Mouse (Mus musculus) MEL (cell line): ENCODE measurements at regions not wholly inside any gene's neighbourhood (a gene's known extent, or its start where the extent isn't known, plus 50 kb on each side); places are given as distances from the start of the nearest gene placed in this dataset.

Experiments
- DNase-seq: peaks from one replicate; pipeline ENCODE4 v3.0.0; 2011; ENCODE audit warnings: low read depth, low spot score
- H3K27ac ChIP-seq: 2 replicates; pipeline ENCODE4 v1.5.1; 2012; ENCODE audit warnings: low read depth, mild to moderate bottlenecking, control low read depth, low read length, moderate library complexity; ENCODE audit not compliant: control insufficient read depth
- H3K27me3 ChIP-seq, 2 experiments: fragments of 150-350 bp in 1 of 2; sonication (generic) in 1 of 2; 2 replicates each; pipeline ENCODE4 v1.6.1; 2012; ENCODE audit warnings: low read length in 2 of 2, mild to moderate bottlenecking in 2 of 2, improper control_type of control experiment in 1 of 2, moderate library complexity in 1 of 2; ENCODE audit not compliant: insufficient read depth in 2 of 2, control insufficient read depth in 1 of 2
- H3K36me3 ChIP-seq, 2 experiments: 2 replicates each; pipeline ENCODE4 v1.6.1; 2012 to 2014; ENCODE audit warnings: low read length in 2 of 2, improper control_type of control experiment in 1 of 2, inconsistent platforms in 1 of 2, mild to moderate bottlenecking in 1 of 2; ENCODE audit not compliant: insufficient read depth in 2 of 2, control insufficient read depth in 1 of 2
- H3K4me1 ChIP-seq, 2 experiments: fragments of 150-350 bp in 1 of 2; sonication (generic) in 1 of 2; 2 replicates each; pipeline ENCODE4 v1.6.1; 2012; ENCODE audit warnings: low read length in 2 of 2, improper control_type of control experiment in 1 of 2, mild to moderate bottlenecking in 1 of 2; ENCODE audit not compliant: insufficient read depth in 2 of 2, control insufficient read depth in 1 of 2
- H3K4me3 ChIP-seq, 2 experiments: fragments of 150-350 bp in 1 of 2; sonication (generic) in 1 of 2; 2 replicates each; pipeline ENCODE4 v1.5.1; 2012; ENCODE audit warnings: low read depth in 2 of 2, low read length in 2 of 2, mild to moderate bottlenecking in 2 of 2, moderate library complexity in 2 of 2, control low read depth in 1 of 2, improper control_type of control experiment in 1 of 2; ENCODE audit not compliant: control insufficient read depth in 1 of 2, insufficient read depth in 1 of 2
- H3K79me2 ChIP-seq: 2 replicates; pipeline ENCODE4 v1.6.1; 2012; ENCODE audit warnings: mild to moderate bottlenecking, low read length, moderate library complexity; ENCODE audit not compliant: control insufficient read depth, poor library complexity, insufficient read depth
- H3K9ac ChIP-seq: 2 replicates; pipeline ENCODE4 v1.6.1; 2012; ENCODE audit warnings: low read depth, mild to moderate bottlenecking, control low read depth, low read length, moderate library complexity; ENCODE audit not compliant: control insufficient read depth, poor library complexity, severe bottlenecking
- H3K9me3 ChIP-seq: fragments of 150-350 bp; sonication (generic); replicated peaks from 2 replicates; pipeline ENCODE4 v1.6.1; 2012; ENCODE audit warnings: mild to moderate bottlenecking, low read length, improper control_type of control experiment, moderate library complexity; ENCODE audit not compliant: insufficient read depth
- CHD1 ChIP-seq: IDR thresholded peaks from 2 replicates; pipeline ENCODE4 v1.6.1; 2012; ENCODE audit warnings: low read depth, mild to moderate bottlenecking, inconsistent platforms, low read length, improper control_type of control experiment
- CHD2 ChIP-seq: IDR thresholded peaks from 2 replicates; pipeline ENCODE4 v1.6.1; 2011; ENCODE audit warnings: low read length, improper control_type of control experiment
- CTCF ChIP-seq, 3 experiments: IDR thresholded peaks in 2 of 3; conservative IDR thresholded peaks in 1 of 3; 2 replicates each; pipeline ENCODE4 v1.5.1; 2011 to 2012; ENCODE audit warnings: low read length in 3 of 3, low read depth in 2 of 3, mild to moderate bottlenecking in 2 of 3, improper control_type of control experiment in 1 of 3, inconsistent platforms in 1 of 3, mixed read lengths in 1 of 3, moderate library complexity in 1 of 3; ENCODE audit not compliant: control insufficient read depth in 1 of 3, insufficient read depth in 1 of 3, poor library complexity in 1 of 3, severe bottlenecking in 1 of 3
- E2F4 ChIP-seq: IDR thresholded peaks from 2 replicates; pipeline ENCODE4 v1.6.1; 2011; ENCODE audit warnings: low read depth, low read length, improper control_type of control experiment, borderline replicate concordance
- ELF1 ChIP-seq: IDR thresholded peaks from 2 replicates; pipeline ENCODE4 v1.6.1; 2014; ENCODE audit warnings: low read depth, mild to moderate bottlenecking, inconsistent platforms, low read length, improper control_type of control experiment, moderate library complexity
- ETS1 ChIP-seq: IDR thresholded peaks from 2 replicates; pipeline ENCODE4 v1.6.1; 2012; ENCODE audit warnings: low read depth, mild to moderate bottlenecking, inconsistent platforms, low read length, improper control_type of control experiment, moderate library complexity
- GABPA ChIP-seq: IDR thresholded peaks from 2 replicates; pipeline ENCODE4 v1.6.1; 2012; ENCODE audit warnings: low read depth, mild to moderate bottlenecking, inconsistent platforms, low read length, improper control_type of control experiment, moderate library complexity
- GATA1 ChIP-seq: IDR thresholded peaks from 2 replicates; pipeline ENCODE4 v1.6.1; 2011; ENCODE audit warnings: low read depth, low read length, improper control_type of control experiment
- HCFC1 ChIP-seq: IDR thresholded peaks from 2 replicates; pipeline ENCODE4 v1.6.1; 2012; ENCODE audit warnings: low read depth, mild to moderate bottlenecking, inconsistent platforms, low read length, improper control_type of control experiment, moderate library complexity
- KAT2A ChIP-seq: conservative IDR thresholded peaks from 2 replicates; pipeline ENCODE4 v1.6.1; 2012; ENCODE audit warnings: low read depth, low read length, improper control_type of control experiment, inconsistent platforms
- MAFK ChIP-seq: IDR thresholded peaks from 2 replicates; pipeline ENCODE4 v1.6.1; 2011; ENCODE audit warnings: low read depth, mild to moderate bottlenecking, low read length, improper control_type of control experiment, borderline replicate concordance
- MAX ChIP-seq: IDR thresholded peaks from 2 replicates; pipeline ENCODE4 v1.6.1; 2011; ENCODE audit warnings: low read length, improper control_type of control experiment
- MEF2A ChIP-seq: IDR thresholded peaks from 2 replicates; pipeline ENCODE4 v1.6.1; 2014; ENCODE audit warnings: low read depth, mild to moderate bottlenecking, inconsistent platforms, low read length, improper control_type of control experiment; ENCODE audit not compliant: poor library complexity, insufficient replicate concordance, severe bottlenecking; ENCODE audit errors: extremely low read depth
- MYB ChIP-seq: IDR thresholded peaks from 2 replicates; pipeline ENCODE4 v1.6.1; 2011; ENCODE audit warnings: mild to moderate bottlenecking, low read depth, low read length, improper control_type of control experiment
- MYC ChIP-seq: IDR thresholded peaks from 2 replicates; pipeline ENCODE4 v1.6.1; 2011; ENCODE audit warnings: low read depth, mild to moderate bottlenecking, low read length, improper control_type of control experiment, moderate library complexity
- NRF1 ChIP-seq: IDR thresholded peaks from 2 replicates; pipeline ENCODE4 v1.6.1; 2014; ENCODE audit warnings: low read depth, mild to moderate bottlenecking, inconsistent platforms, low read length, improper control_type of control experiment, moderate library complexity; ENCODE audit not compliant: poor library complexity, insufficient read depth, severe bottlenecking
- POLR2A ChIP-seq, 2 experiments: IDR thresholded peaks; 2 replicates each; pipeline ENCODE4 v1.6.1; 2011 to 2012; ENCODE audit warnings: low read length in 2 of 2, mild to moderate bottlenecking in 2 of 2, control low read depth in 1 of 2, improper control_type of control experiment in 1 of 2, low read depth in 1 of 2, moderate library complexity in 1 of 2; ENCODE audit not compliant: control insufficient read depth in 1 of 2, insufficient read depth in 1 of 2, poor library complexity in 1 of 2
- POLR2AphosphoS2 ChIP-seq: IDR thresholded peaks from 2 replicates; pipeline ENCODE4 v1.6.1; 2011; ENCODE audit warnings: low read length, improper control_type of control experiment
- RCOR1 ChIP-seq: IDR thresholded peaks from 2 replicates; pipeline ENCODE4 v1.6.1; 2012; ENCODE audit warnings: low read depth, mild to moderate bottlenecking, inconsistent platforms, low read length, improper control_type of control experiment
- SIN3A ChIP-seq: IDR thresholded peaks from 2 replicates; pipeline ENCODE4 v1.6.1; 2012; ENCODE audit warnings: low read length, improper control_type of control experiment, inconsistent platforms
- SMC3 ChIP-seq: IDR thresholded peaks from 2 replicates; pipeline ENCODE4 v1.6.1; 2011; ENCODE audit warnings: low read depth, low read length, improper control_type of control experiment
- TBP ChIP-seq: IDR thresholded peaks from 2 replicates; pipeline ENCODE4 v1.8.0; 2011; ENCODE audit warnings: low read depth, low read length, improper control_type of control experiment
- TCF12 ChIP-seq: IDR thresholded peaks from 2 replicates; pipeline ENCODE4 v1.6.1; 2014; ENCODE audit warnings: low read depth, mild to moderate bottlenecking, inconsistent platforms, low read length, improper control_type of control experiment, moderate library complexity
- UBTF ChIP-seq: IDR thresholded peaks from 2 replicates; pipeline ENCODE4 v1.6.1; 2012; ENCODE audit warnings: low read depth, mild to moderate bottlenecking, inconsistent platforms, low read length, improper control_type of control experiment, moderate library complexity, borderline replicate concordance; ENCODE audit not compliant: insufficient read depth
- USF1 ChIP-seq: IDR thresholded peaks from 2 replicates; pipeline ENCODE4 v1.6.1; 2014; ENCODE audit warnings: low read depth, mild to moderate bottlenecking, inconsistent platforms, low read length, improper control_type of control experiment, moderate library complexity
- USF2 ChIP-seq, 2 experiments: IDR thresholded peaks; 2 replicates each; pipeline ENCODE4 v1.6.1; 2011 to 2012; ENCODE audit warnings: improper control_type of control experiment in 2 of 2, low read length in 2 of 2, borderline replicate concordance in 1 of 2, inconsistent platforms in 1 of 2, low read depth in 1 of 2, mild to moderate bottlenecking in 1 of 2; ENCODE audit not compliant: insufficient read depth in 1 of 2
- ZC3H11A ChIP-seq: IDR thresholded peaks from 2 replicates; pipeline ENCODE4 v1.6.1; 2012; ENCODE audit warnings: low read depth, mild to moderate bottlenecking, inconsistent platforms, low read length, improper control_type of control experiment
- ZKSCAN1 ChIP-seq: IDR thresholded peaks from 2 replicates; pipeline ENCODE4 v1.6.1; 2012; ENCODE audit warnings: low read depth, mild to moderate bottlenecking, inconsistent platforms, low read length, improper control_type of control experiment, moderate library complexity
- ZNF384 ChIP-seq: IDR thresholded peaks from 2 replicates; pipeline ENCODE4 v1.6.1; 2012; ENCODE audit warnings: low read depth, mild to moderate bottlenecking, inconsistent platforms, low read length, improper control_type of control experiment

DNA sequence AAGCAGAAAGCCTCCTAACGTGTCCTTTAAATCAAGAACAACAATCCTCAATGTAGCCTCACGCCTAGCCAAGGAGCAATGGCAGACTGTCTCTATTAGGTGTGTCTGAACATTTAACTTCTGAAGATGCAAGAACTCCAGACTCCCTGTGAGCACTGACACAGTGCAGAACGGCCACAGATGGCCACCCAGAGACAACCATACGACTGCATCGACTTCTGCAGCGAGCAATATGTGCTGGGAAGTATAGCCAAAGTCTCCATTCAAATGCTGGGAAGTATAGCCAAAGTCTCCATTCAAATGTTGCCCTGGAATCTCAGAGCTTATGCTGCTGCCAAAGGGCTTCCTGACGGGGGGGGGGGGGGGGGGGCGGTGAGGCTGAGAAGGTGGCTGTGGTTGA, 463.5 kb downstream of the Efna5 start:
- H3K27me3 ChIP-seq = no peaks in the 10 kb centered on the region
- peaks cover 0 to 2% of the 10 kb centered on the region in 2 experiments; a peak in 1 of 4 replicates for H3K36me3 ChIP-seq
- no peak overlapping the region for H3K9ac ChIP-seq
- TF ChIP-seq GATA1 (no peak), MEF2A (no peak), RCOR1 (no peak), CHD1 (no peak), MAX (no peak), POLR2AphosphoS2 (no peak), MAFK (no peak), TCF12 (no peak), ETS1 (no peak), USF1 (no peak), GABPA (no peak), UBTF (no peak), CTCF (IDR thresholded peaks at IDR 0.05 in 2 of 3, conservative IDR thresholded peaks at IDR 0.05 in 1 of 3; ENCODE audit: control insufficient read depth in 1 of 3, insufficient read depth in 1 of 3, low read depth in 2 of 3, low read length in 3 of 3, poor library complexity in 1 of 3, severe bottlenecking in 1 of 3) (no peak), CHD2 (no peak), ZC3H11A (no peak), SMC3 (no peak), POLR2A (IDR thresholded peaks at IDR 0.05; ENCODE audit: control insufficient read depth in 1 of 2, insufficient read depth in 1 of 2, low read depth in 1 of 2, low read length in 2 of 2, poor library complexity in 1 of 2) (no peak), E2F4 (no peak), ZNF384 (no peak)
- no peak overlapping the region for H3K4me3 ChIP-seq
- H3K79me2 ChIP-seq = no peaks in the 10 kb centered on the region; the same call in 1 of the 2 replicates
- no peaks in the 10 kb centered on the region for H3K4me1 ChIP-seq
- H3K27ac ChIP-seq = no peak overlapping the region
- H3K9me3 ChIP-seq = no peaks in the 10 kb centered on the region
- DNase-seq = no peak

DNA sequence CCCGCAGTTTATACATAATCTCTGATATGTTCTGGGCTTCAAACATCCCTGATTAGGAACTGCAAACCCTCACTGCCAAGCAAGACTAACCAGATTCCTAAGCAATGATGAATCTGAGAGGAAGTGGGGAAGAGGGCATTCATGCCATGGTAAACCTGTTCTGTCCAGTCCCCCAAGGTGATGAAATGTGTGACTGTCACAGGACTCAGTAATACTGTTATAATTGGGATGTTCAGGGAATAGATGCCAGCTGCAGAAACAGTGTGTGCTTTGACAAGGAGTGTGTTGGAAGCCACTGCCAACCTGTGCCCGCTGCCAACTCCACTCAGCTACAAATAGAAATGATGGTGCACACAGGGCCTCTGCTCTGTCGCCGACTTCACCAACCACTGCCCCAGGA, 466.0 kb downstream of the Efna5 start:
- H3K27ac ChIP-seq = no peak overlapping the region
- TF ChIP-seq NRF1 = no peak
- no peak for TF ChIP-seq UBTF
- TF ChIP-seq SMC3 = no peak
- TF ChIP-seq ELF1 = no peak
- TF ChIP-seq TCF12 = no peak
- TF ChIP-seq GATA1 = no peak
- no peak for TF ChIP-seq USF2 (IDR thresholded peaks at IDR 0.05; ENCODE audit: borderline replicate concordance in 1 of 2, insufficient read depth in 1 of 2, low read depth in 1 of 2, low read length in 2 of 2)
- no peak for TF ChIP-seq MYB
- TF ChIP-seq TBP = no peak
- no peak for TF ChIP-seq POLR2A (IDR thresholded peaks at IDR 0.05; ENCODE audit: control insufficient read depth in 1 of 2, insufficient read depth in 1 of 2, low read depth in 1 of 2, low read length in 2 of 2, poor library complexity in 1 of 2)
- TF ChIP-seq ZKSCAN1 = no peak
- no peak for TF ChIP-seq GABPA
- TF ChIP-seq POLR2AphosphoS2 = no peak
- no peak for TF ChIP-seq MAFK
- TF ChIP-seq ZNF384 = no peak
- TF ChIP-seq KAT2A = no peak
- TF ChIP-seq MYC = no peak
- TF ChIP-seq HCFC1 = no peak
- no peak for TF ChIP-seq SIN3A
- TF ChIP-seq ETS1 = no peak
- TF ChIP-seq, all 39 proteins: peak for 0
- no peak for DNase-seq
- Histone ChIP-seq H3K4me1 (no peaks in the 10 kb centered on the region), H3K9ac (no peak overlapping the region), H3K9me3 (no peaks in the 10 kb centered on the region), H3K79me2 (no peaks in the 10 kb centered on the region), H3K36me3 (peaks cover 0 to 2% of the 10 kb centered on the region in 2 experiments; a peak in 1 of 4 replicates), H3K4me3 (no peak overlapping the region), H3K27me3 (no peaks in the 10 kb centered on the region)
